Mouse (Mus musculus) left cerebral cortex, postnatal 25 days (tissue): ENCODE measurements around the gene Fam168a. TPM values are rescaled to one million over a fixed set of nuclear protein-coding genes. Genes with fewer than 3 reads are reported as not detected.

Experiments
- DNase-seq, 2 experiments: peaks; one replicate each; pipeline ENCODE4 v3.0.0; 2022; ENCODE audit warnings: low spot score in 2 of 2, mixed read lengths in 1 of 2
- intact Hi-C: fragments of 180-260 bp; cut with DNase I; formaldehyde crosslinking; loops from one replicate; pipeline ENCODE4 v1.15.1; 2025
- total RNA-seq, 2 experiments: library from RNA; stranded (reverse); gene quantifications; 2 replicates each; pipeline ENCODE4 v1.2.3; 2021

Gene Fam168a
- total RNA-seq, 2 experiments from 2014 or later, result 229 to 230 TPM

- DNase-seq, result no peak
- intact Hi-C loops, result no loop called here
These were observed 61.6 kb downstream of the Fam168a start for GRCm38 (mm10) chr7:100768009-100768408.

- intact Hi-C loops, result no loop called here
- no peak for DNase-seq
These were observed 63.2 kb downstream of the Fam168a start for GRCm38 (mm10) chr7:100769534-100770083.

GRCm38 (mm10) chr7:100770669-100771341 is 64.4 kb downstream of the Fam168a start:
- no peak for DNase-seq
- intact Hi-C loops, result no loop called here

GRCm38 (mm10) chr7:100774189-100774588 is 67.8 kb downstream of the Fam168a start:
- no peak for DNase-seq
- intact Hi-C loops, result no loop called here

- intact Hi-C loops, result no loop called here
- DNase-seq, result no peak
These were observed 69.4 kb downstream of the Fam168a start for GRCm38 (mm10) chr7:100775810-100776209.

GRCm38 (mm10) chr7:100780192-100780591 is 73.8 kb downstream of the Fam168a start:
- no peak for DNase-seq
- intact Hi-C loops, result no loop called here

GRCm38 (mm10) chr7:100784650-100785049 is 78.2 kb downstream of the Fam168a start:
- intact Hi-C loops, result no loop called here

GRCm38 (mm10) chr7:100785426-100785825 is 79.0 kb downstream of the Fam168a start:
- intact Hi-C loops, result no loop called here
- DNase-seq, result no peak

More at GRCm38 (mm10) chr7:100784650-100785049, 78.2 kb downstream of the Fam168a start:
- no peak for DNase-seq

GRCm38 (mm10) chr7:100786078-100786477 is 79.6 kb downstream of the Fam168a start:
- DNase-seq, result no peak
- intact Hi-C loops, result no loop called here

- intact Hi-C loops, result no loop called here
These were observed 81.9 kb downstream of the Fam168a start for GRCm38 (mm10) chr7:100788291-100788690.

GRCm38 (mm10) chr7:100798810-100799209 is 92.4 kb downstream of the Fam168a start:
- peak in 1 of 2 experiments; percentile 31 for DNase-seq
- intact Hi-C loops, result loop anchor here (5.0 kb wide), 1 partner anchor 112 kb away; no protein-coding TSS in a partner anchor

More at GRCm38 (mm10) chr7:100788291-100788690, 81.9 kb downstream of the Fam168a start:
- no peak for DNase-seq

GRCm38 (mm10) chr7:100805391-100805790 is 99.0 kb downstream of the Fam168a start:
- intact Hi-C loops, result no loop called here
- DNase-seq, result no peak

GRCm38 (mm10) chr7:100811912-100812311 is 105.5 kb downstream of the Fam168a start:
- peak in 1 of 2 experiments; percentile 19 for DNase-seq
- intact Hi-C loops, result loop anchor here (10.0 kb wide), 1 partner anchor 287 kb away; no protein-coding TSS in a partner anchor

GRCm38 (mm10) chr7:100812641-100813040 is 106.2 kb downstream of the Fam168a start:
- intact Hi-C loops, result loop anchor here (10.0 kb wide), 1 partner anchor 288 kb away; no protein-coding TSS in a partner anchor
- peak in 1 of 2 experiments; percentile 59 for DNase-seq

GRCm38 (mm10) chr7:100815900-100816570 is 109.6 kb downstream of the Fam168a start:
- peak in 1 of 2 experiments; percentile 35 for DNase-seq
- intact Hi-C loops, result loop anchor here (5.0 to 10.0 kb wide), 3 partner anchors 109 to 291 kb away; partner anchors contain the start of gene Fam168a

GRCm38 (mm10) chr7:100816759-100817441 is 110.5 kb downstream of the Fam168a start:
- peak; percentile 67 to 84 for DNase-seq
- intact Hi-C loops, result loop anchor here (5.0 to 10.0 kb wide), 3 partner anchors 110 to 292 kb away; partner anchors contain the start of gene Fam168a

GRCm38 (mm10) chr7:100817442-100817760 is 111.0 kb downstream of the Fam168a start:
- DNase-seq, result peak in 1 of 2 experiments; percentile 21
- intact Hi-C loops, result loop anchor here (5.0 to 10.0 kb wide), 3 partner anchors 110 to 293 kb away; partner anchors contain the start of gene Fam168a

- DNase-seq, result peak in 1 of 2 experiments; percentile 45
- intact Hi-C loops, result loop anchor here (5.0 to 10.0 kb wide), 3 partner anchors 111 to 294 kb away; partner anchors contain the start of gene Fam168a
These were observed 112.1 kb downstream of the Fam168a start for GRCm38 (mm10) chr7:100818401-100819064.

GRCm38 (mm10) chr7:100824661-100825060 is 118.2 kb downstream of the Fam168a start:
- intact Hi-C loops, result no loop called here

More at GRCm38 (mm10) chr7:100824661-100825060, 118.2 kb downstream of the Fam168a start:
- no peak for DNase-seq
